Mouse (Mus musculus): ENCODE measurements around the gene Ppp1r15a. TPM values are rescaled to one million over a fixed set of nuclear protein-coding genes. Genes with fewer than 3 reads are reported as not detected.
"Not testable (repeated sequence)": the region's sequence is repeated elsewhere in the genome, so short reads cannot be mapped to it uniquely, and the experiment has no call there.

The Ppp1r15a gene
- polyA plus RNA-seq, 1 experiment from 2014 or later, result 165 TPM

GRCm38 (mm10) chr7:45488293-45489204 lies 37.5 kb downstream of the Ppp1r15a start, which contains the start of gene Dhdh:
Gene Dhdh, minus strand, starts transcription at chr7:45488805.
- H3K36me3 ChIP-seq, result peaks cover 17% of the 10 kb centered on the region
- peak; percentile 58 for ATAC-seq
- peak within 1 kb of the TSS; percentile 63 for H3K4me3 ChIP-seq
- H3K27ac ChIP-seq, result peak within 1 kb of the TSS; percentile 67
- H3K4me2 ChIP-seq, result peak within 1 kb of the TSS; percentile 83
- H3K9ac ChIP-seq, result peak within 1 kb of the TSS; percentile 77
- H3K9me3 ChIP-seq (replicated peaks), result no peaks in the 10 kb centered on the region
- H3K27me3 ChIP-seq (replicated peaks), result no peaks in the 10 kb centered on the region
- H3K4me1 ChIP-seq, result peaks cover 79% of the 10 kb centered on the region
- WGBS (ENCODE audit: insufficient replicate concordance), result 3% methylated on average over 38 of the region's 38 CpGs

GRCm38 (mm10) chr7:45487861-45488292 lies 38.2 kb downstream of the Ppp1r15a start:
- peak overlapping the region; percentile 77 for H3K9ac ChIP-seq
- peak overlapping the region; percentile 63 for H3K4me3 ChIP-seq
- ATAC-seq, result no peak
- H3K4me1 ChIP-seq, result peaks cover 77% of the 10 kb centered on the region
- peak overlapping the region; percentile 83 for H3K4me2 ChIP-seq
- H3K27ac ChIP-seq, result peak overlapping the region; percentile 67; the same call in 1 of the 2 replicates
- peaks cover 10% of the 10 kb centered on the region for H3K36me3 ChIP-seq
- WGBS (ENCODE audit: insufficient replicate concordance), result 53% methylated on average over 11 of the region's 11 CpGs
- H3K9me3 ChIP-seq (replicated peaks), result no peaks in the 10 kb centered on the region
- no peaks in the 10 kb centered on the region for H3K27me3 ChIP-seq (replicated peaks)

DNA sequence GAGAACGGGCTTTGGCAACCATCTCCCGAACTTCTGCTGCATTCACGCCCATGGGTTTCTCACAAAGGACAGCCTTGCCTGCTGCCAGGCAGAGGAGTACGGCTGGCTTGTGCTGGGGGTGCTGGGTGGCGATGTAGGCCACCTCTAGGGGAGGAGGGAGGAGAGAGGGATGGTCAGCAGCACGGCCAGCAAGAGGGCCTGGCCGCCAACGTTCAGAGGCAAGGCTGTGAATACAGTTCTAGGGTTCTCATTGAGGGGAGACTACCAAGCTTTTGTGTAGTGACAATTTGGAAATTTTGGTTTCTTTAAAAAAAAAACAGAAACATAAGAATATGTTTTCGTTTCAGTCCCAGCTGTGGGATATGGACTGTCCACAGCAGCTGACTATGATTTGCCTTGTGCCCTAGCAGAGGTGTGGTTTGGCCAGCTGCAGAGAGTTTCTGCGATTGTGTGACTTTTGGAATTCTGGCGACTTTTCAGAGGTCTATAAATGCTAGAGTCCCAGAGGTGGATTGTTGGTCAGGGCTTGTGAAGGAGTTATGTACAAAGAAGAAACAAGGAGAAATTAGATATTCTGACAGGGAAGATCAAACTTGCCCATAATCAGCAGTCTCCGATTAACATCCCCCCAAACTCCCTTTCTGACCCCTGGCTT lies 39.2 kb downstream of the Ppp1r15a start, which contains the start of gene Gm45808:
Gene Gm45808 (minus strand): TSS at position 51 of the 655 bp plus-strand sequence.
- Histone ChIP-seq H3K27me3 (replicated peaks) (no peaks in the 10 kb centered on the region), H3K27ac (peak within 1 kb of the TSS; percentile 67), H3K4me3 (no peak within 1 kb of the TSS), H3K36me3 (peaks cover under 1% of the 10 kb centered on the region; the same call in 1 of the 2 replicates), H3K4me1 (peaks cover 81% of the 10 kb centered on the region), H3K9me3 (replicated peaks) (no peaks in the 10 kb centered on the region), H3K9ac (no peak within 1 kb of the TSS), H3K4me2 (peak within 1 kb of the TSS; percentile 30)
- no peak for ATAC-seq
- 81% methylated on average over 12 of the region's 12 CpGs for WGBS (ENCODE audit: insufficient replicate concordance)

GRCm38 (mm10) chr7:45486158-45486557 lies 39.9 kb downstream of the Ppp1r15a start:
- Histone ChIP-seq H3K4me3 (no peak overlapping the region), H3K4me1 (peaks cover 79% of the 10 kb centered on the region), H3K36me3 (no peaks in the 10 kb centered on the region), H3K27me3 (replicated peaks) (no peaks in the 10 kb centered on the region), H3K27ac (peak overlapping the region; percentile 64), H3K4me2 (peak overlapping the region; percentile 30), H3K9ac (no peak overlapping the region), H3K9me3 (replicated peaks) (no peaks in the 10 kb centered on the region)
- ATAC-seq, result peak; percentile 65
- WGBS (ENCODE audit: insufficient replicate concordance), result 24% methylated on average over 7 of the region's 7 CpGs

DNA sequence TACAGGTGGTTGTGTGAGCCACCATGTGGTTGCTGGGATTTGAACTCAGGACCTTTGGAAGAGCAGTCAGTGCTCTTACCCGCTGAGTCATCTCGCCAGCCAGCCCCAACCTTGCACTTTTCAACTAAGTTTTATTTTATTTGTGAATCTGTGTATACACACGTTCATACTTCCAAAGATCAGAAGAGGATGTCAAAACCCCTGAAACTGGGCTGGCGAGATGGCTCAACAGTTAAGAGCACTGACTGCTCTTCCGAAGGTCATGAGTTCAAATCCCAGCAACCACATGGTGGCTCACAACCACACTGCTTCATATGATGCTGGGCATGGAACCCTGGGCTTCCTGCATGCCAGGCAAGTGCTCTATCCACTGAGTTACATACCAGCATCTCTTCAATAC lies 41.1 kb downstream of the Ppp1r15a start:
- H3K4me3 ChIP-seq; H3K36me3 ChIP-seq; H3K9ac ChIP-seq; H3K27me3 ChIP-seq (replicated peaks); H3K4me2 ChIP-seq; H3K9me3 ChIP-seq (replicated peaks); ATAC-seq: not testable (repeated sequence)
- H3K4me1 ChIP-seq, result peaks cover 71% of the 10 kb centered on the region
- 0 out of 2 replicates have a peak overlapping the region, but pooled peaks have one; percentile 14 for H3K27ac ChIP-seq
- WGBS (ENCODE audit: insufficient replicate concordance), result 78% methylated on average over 5 of the region's 5 CpGs

- WGBS (ENCODE audit: insufficient replicate concordance), result 23% methylated on average over 1 of the region's 1 CpGs
- Histone ChIP-seq H3K36me3 (peaks cover 6% of the 10 kb centered on the region), H3K4me2 (no peak overlapping the region), H3K4me1 (peaks cover 47% of the 10 kb centered on the region), H3K4me3 (no peak overlapping the region), H3K27ac (no peak overlapping the region), H3K27me3 (replicated peaks) (no peaks in the 10 kb centered on the region), H3K9ac (no peak overlapping the region), H3K9me3 (replicated peaks) (no peaks in the 10 kb centered on the region)
- no peak for ATAC-seq
Observed at GRCm38 (mm10) chr7:45482166-45482565, 43.9 kb downstream of the Ppp1r15a start.

DNA sequence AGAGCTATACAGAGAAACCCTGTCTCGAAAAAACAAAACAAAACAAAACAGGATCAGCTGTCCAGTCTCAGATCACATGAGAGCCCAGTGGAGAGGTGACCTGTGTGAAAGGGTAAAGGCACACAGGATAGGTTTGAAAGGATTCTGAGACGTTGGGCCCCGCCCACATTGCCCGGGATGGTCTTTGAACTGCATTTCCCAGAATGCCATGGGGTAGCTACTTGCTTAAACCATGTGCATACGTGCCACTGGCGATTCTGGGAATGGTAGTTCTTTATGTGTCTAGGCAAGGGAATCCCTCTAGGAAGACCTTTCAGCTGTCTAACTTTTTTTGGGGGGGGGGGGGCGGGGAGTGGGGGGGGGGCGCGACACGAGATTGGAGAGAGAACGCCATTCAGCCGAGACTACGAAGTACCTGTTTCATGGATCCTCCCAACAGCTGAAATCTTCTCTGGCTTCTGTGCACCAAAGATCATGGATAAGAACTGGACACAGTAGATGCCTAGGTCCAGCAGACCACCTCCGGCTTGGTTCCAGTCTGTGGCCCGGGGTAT lies 44.6 kb downstream of the Ppp1r15a start, which contains the start of gene Tulp2:
Gene Tulp2 (plus strand): TSS at position 504 of the 554 bp plus-strand sequence.
- peak; percentile 60 for ATAC-seq
- WGBS (ENCODE audit: insufficient replicate concordance), result 46% methylated on average over 13 of the region's 15 CpGs
- Histone ChIP-seq H3K9me3 (replicated peaks) (no peaks in the 10 kb centered on the region), H3K27ac (no peak within 1 kb of the TSS), H3K27me3 (replicated peaks) (no peaks in the 10 kb centered on the region), H3K9ac (no peak within 1 kb of the TSS), H3K4me1 (peaks cover 46% of the 10 kb centered on the region), H3K4me2 (no peak within 1 kb of the TSS), H3K4me3 (no peak within 1 kb of the TSS), H3K36me3 (peaks cover 6% of the 10 kb centered on the region)

- H3K9ac ChIP-seq; H3K4me3 ChIP-seq; H3K9me3 ChIP-seq (replicated peaks); H3K4me2 ChIP-seq; ATAC-seq; H3K36me3 ChIP-seq; H3K27me3 ChIP-seq (replicated peaks); H3K27ac ChIP-seq: not testable (repeated sequence)
- 66% methylated on average over 4 of the region's 4 CpGs for WGBS (ENCODE audit: insufficient replicate concordance)
- peaks cover 46% of the 10 kb centered on the region for H3K4me1 ChIP-seq
Observed at GRCm38 (mm10) chr7:45480310-45480709, 45.8 kb downstream of the Ppp1r15a start.

GRCm38 (mm10) chr7:45478774-45479173 lies 47.3 kb downstream of the Ppp1r15a start:
- ATAC-seq, result no peak
- Histone ChIP-seq H3K4me2 (no peak overlapping the region), H3K9me3 (replicated peaks) (no peaks in the 10 kb centered on the region), H3K36me3 (peaks cover 6% of the 10 kb centered on the region), H3K4me3 (no peak overlapping the region), H3K27me3 (replicated peaks) (no peaks in the 10 kb centered on the region), H3K4me1 (peaks cover 51% of the 10 kb centered on the region), H3K27ac (no peak overlapping the region), H3K9ac (no peak overlapping the region)
- 85% methylated on average over 7 of the region's 7 CpGs for WGBS (ENCODE audit: insufficient replicate concordance)

GRCm38 (mm10) chr7:45477003-45477402 lies 49.1 kb downstream of the Ppp1r15a start:
- WGBS (ENCODE audit: insufficient replicate concordance), result 23% methylated on average over 3 of the region's 3 CpGs
- Histone ChIP-seq H3K4me3 (no peak overlapping the region), H3K27me3 (replicated peaks) (no peaks in the 10 kb centered on the region), H3K9ac (no peak overlapping the region), H3K27ac (no peak overlapping the region), H3K36me3 (peaks cover 6% of the 10 kb centered on the region), H3K4me2 (no peak overlapping the region), H3K4me1 (peaks cover 39% of the 10 kb centered on the region), H3K9me3 (replicated peaks) (no peaks in the 10 kb centered on the region)
- ATAC-seq, result no peak

DNA sequence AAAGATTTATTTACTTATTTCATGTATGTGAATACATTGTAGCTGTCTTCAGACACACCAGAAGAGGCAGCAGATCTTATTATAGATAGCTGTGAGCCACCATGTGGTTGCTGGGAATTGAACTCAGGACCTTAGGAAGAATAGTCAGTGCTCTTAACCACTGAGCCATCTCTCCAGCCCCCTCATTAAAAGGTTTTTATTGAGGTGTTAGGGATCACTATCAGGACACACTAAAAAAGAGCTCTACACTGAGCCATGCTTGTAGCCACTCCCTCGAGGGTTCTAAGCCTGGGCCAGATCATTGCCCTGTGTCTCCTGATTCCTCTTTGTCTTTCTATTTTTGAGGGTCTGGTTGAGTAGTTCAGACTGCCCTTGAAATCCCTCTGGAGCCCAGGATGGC lies 49.6 kb downstream of the Ppp1r15a start:
- H3K9me3 ChIP-seq (replicated peaks), result no peaks in the 10 kb centered on the region

More for the DNA sequence above, 49.6 kb downstream of the Ppp1r15a start:
- Histone ChIP-seq H3K27ac (no peak overlapping the region), H3K4me3 (no peak overlapping the region), H3K36me3 (peaks cover 6% of the 10 kb centered on the region), H3K4me1 (peaks cover 39% of the 10 kb centered on the region), H3K9ac (no peak overlapping the region), H3K4me2 (no peak overlapping the region), H3K27me3 (replicated peaks) (no peaks in the 10 kb centered on the region)
- 28% methylated on average over 1 of the region's 1 CpGs for WGBS (ENCODE audit: insufficient replicate concordance)
- no peak for ATAC-seq

Data from liver, embryonic 12.5 days (tissue).